Mouse (Mus musculus) intestine, embryonic 15.5 days (tissue): ENCODE measurements at regions not wholly inside any gene's neighbourhood (a gene's known extent, or its start where the extent isn't known, plus 50 kb on each side); places are given as distances from the start of the nearest gene placed in this dataset.

ENCODE experiments used
- ATAC-seq: fragments of 200-750 bp; cut with Nextera tagmentation; 2 replicates; pipeline ENCODE4 v1.8.0; 2017; ENCODE audit warnings: moderate TSS enrichment, moderate library complexity
- H3K27ac ChIP-seq: fragments of 300-500 bp; sonication (generic); 2 replicates; pipeline ENCODE4 v1.5.1; 2015; ENCODE audit warnings: mild to moderate bottlenecking, inconsistent platforms
- H3K27me3 ChIP-seq: fragments of 300-500 bp; sonication (generic); replicated peaks from 2 replicates; pipeline ENCODE4 v1.6.1; 2015; ENCODE audit warnings: inconsistent platforms
- H3K36me3 ChIP-seq: fragments of 300-500 bp; sonication (generic); 2 replicates; pipeline ENCODE4 v1.6.1; 2015; ENCODE audit warnings: inconsistent platforms
- H3K4me1 ChIP-seq: fragments of 300-500 bp; sonication (generic); replicated peaks from 2 replicates; pipeline ENCODE4 v1.6.1; 2015; ENCODE audit warnings: inconsistent platforms
- H3K4me2 ChIP-seq: fragments of 300-500 bp; sonication (generic); replicated peaks from 2 replicates; pipeline ENCODE4 v1.6.1; 2015; ENCODE audit warnings: mild to moderate bottlenecking, inconsistent platforms
- H3K4me3 ChIP-seq: fragments of 300-500 bp; sonication (generic); replicated peaks from 2 replicates; pipeline ENCODE4 v1.5.1; 2015; ENCODE audit warnings: inconsistent platforms
- H3K9ac ChIP-seq: fragments of 300-500 bp; sonication (generic); 2 replicates; pipeline ENCODE4 v1.6.1; 2015; ENCODE audit warnings: inconsistent platforms
- H3K9me3 ChIP-seq: fragments of 300-500 bp; sonication (generic); 2 replicates; pipeline ENCODE4 v1.6.1; 2016; ENCODE audit warnings: inconsistent platforms
- WGBS: fragments of 180-500 bp; shearing (Covaris S2); methylation state at CpG from one replicate; pipeline ENCODE4 v1.1.7; 2015; 5-methylcytosine and 5-hydroxymethylcytosine counted together

GRCm38 (mm10) chr11:33005183-33005582 lies 142.0 kb downstream of the Fgf18 start:
- 56% methylated on average over 4 of the region's 4 CpGs for WGBS
- no peak overlapping the region for H3K9ac ChIP-seq
- no peak overlapping the region for H3K27ac ChIP-seq

DNA sequence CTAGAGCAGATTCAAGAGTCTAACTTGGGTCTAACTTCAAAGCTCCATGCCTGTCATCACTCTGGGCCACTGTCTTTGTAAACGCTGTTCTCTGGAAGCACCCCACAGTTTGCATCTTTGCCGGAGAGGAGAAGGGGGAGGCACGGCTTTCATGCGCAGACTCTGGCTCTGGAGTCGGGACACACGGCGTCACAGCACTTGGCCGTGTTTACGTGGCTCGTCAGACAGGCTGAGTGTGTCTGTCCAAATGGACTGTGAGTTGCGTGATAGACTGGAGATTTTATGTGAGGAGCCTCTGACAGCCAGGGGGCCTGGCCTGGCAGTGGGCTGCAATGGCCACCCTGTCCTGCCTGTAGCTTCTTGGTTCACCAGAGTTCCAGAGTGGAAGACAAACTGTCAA lies 142.6 kb downstream of the Fgf18 start:
- no peak overlapping the region for H3K27ac ChIP-seq
- H3K4me3 ChIP-seq, result no peak overlapping the region
- H3K4me2 ChIP-seq, result no peak overlapping the region
- 67% methylated on average over 11 of the region's 11 CpGs for WGBS
- no peaks in the 10 kb centered on the region for H3K4me1 ChIP-seq
- H3K36me3 ChIP-seq, result no peaks in the 10 kb centered on the region
- ATAC-seq, result no peak
- no peaks in the 10 kb centered on the region for H3K27me3 ChIP-seq
- no peak overlapping the region for H3K9ac ChIP-seq
- H3K9me3 ChIP-seq, result no peaks in the 10 kb centered on the region

More at GRCm38 (mm10) chr11:33005183-33005582, 142.0 kb downstream of the Fgf18 start:
- Histone ChIP-seq H3K36me3 (no peaks in the 10 kb centered on the region), H3K4me1 (no peaks in the 10 kb centered on the region), H3K27me3 (no peaks in the 10 kb centered on the region), H3K4me3 (no peak overlapping the region), H3K9me3 (no peaks in the 10 kb centered on the region), H3K4me2 (no peak overlapping the region)
- no peak for ATAC-seq

DNA sequence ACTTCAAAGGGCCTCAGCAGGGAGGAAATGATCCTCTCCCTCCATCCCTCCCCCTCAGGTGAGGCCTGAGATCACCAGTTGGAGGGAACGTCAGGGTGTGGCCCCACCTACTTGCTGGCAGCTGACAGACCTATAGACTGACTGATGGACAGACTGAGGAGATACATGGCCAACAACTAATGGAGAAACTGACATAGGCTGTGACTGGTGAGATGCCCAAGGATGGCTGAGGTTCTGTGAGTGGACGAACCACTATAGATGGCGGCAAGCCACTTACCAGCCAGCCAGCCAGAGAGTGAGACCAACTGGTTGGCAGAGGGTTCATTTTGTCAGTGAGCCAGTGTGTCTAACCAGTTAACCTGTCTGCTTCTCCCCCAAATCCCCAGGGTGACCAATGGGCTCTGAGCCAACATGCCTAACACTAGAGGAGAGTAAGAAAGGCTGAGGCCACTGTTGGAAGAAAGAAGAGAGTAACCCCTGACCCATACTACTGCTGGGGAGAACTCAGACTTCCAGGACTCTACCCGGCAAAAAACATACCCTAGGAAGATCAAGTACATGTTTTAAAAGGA lies 147.4 kb downstream of the Fgf18 start:
- ATAC-seq, result no peak
- Histone ChIP-seq H3K27me3 (no peaks in the 10 kb centered on the region), H3K36me3 (no peaks in the 10 kb centered on the region), H3K9me3 (no peaks in the 10 kb centered on the region), H3K9ac (no peak overlapping the region), H3K4me1 (no peaks in the 10 kb centered on the region), H3K4me2 (no peak overlapping the region), H3K27ac (no peak overlapping the region), H3K4me3 (no peak overlapping the region)
- WGBS, result 81% methylated on average over 4 of the region's 4 CpGs

DNA sequence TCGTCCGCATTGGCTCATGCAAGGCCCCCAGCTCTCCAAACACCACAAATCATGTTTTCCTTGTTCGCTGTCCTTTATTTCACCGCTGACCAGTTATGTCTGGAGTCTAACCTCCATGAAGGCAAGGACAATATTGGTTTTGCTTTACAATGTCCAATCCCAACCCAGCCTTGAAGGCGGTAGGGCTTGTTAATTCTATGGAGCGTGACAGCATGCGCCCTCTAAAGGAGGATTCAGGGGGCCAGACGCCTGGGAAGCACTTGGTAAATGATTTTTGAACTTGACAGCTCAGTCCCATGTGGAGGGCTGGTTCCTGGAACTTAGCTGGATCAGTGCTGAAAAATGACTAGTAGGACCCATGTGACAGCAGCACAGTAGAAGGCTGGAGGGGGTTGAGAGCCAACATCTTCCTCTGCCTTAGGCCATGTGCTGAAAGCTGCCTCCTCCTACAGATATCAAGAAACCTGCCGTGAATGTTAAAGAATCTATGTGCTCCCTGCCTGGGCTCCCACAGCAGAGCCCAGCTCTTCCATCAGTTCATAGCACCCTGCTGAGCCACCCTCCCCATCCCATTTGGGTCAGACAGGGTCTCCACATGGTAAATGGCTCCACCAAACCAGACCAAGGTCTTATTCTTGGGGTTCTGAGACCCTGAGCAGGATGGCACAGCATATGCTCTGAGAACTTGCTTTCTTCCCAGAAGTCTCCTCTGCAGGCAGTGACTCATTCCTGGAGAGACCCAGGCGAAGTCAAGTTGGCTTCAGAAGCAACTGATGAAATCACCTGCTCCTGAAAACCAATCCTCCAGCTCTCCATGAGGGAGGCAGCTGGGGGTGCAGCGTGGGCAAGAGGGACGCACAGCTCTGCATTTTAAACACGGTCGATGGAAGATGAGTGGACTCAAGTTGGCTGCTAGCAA lies 148.3 kb downstream of the Fgf18 start:
- WGBS, result 75% methylated on average over 14 of the region's 14 CpGs
- Histone ChIP-seq H3K27me3 (no peaks in the 10 kb centered on the region), H3K36me3 (no peaks in the 10 kb centered on the region), H3K4me3 (no peak overlapping the region), H3K9ac (no peak overlapping the region), H3K4me2 (no peak overlapping the region), H3K9me3 (no peaks in the 10 kb centered on the region), H3K4me1 (no peaks in the 10 kb centered on the region), H3K27ac (no peak overlapping the region)
- ATAC-seq, result no peak

DNA sequence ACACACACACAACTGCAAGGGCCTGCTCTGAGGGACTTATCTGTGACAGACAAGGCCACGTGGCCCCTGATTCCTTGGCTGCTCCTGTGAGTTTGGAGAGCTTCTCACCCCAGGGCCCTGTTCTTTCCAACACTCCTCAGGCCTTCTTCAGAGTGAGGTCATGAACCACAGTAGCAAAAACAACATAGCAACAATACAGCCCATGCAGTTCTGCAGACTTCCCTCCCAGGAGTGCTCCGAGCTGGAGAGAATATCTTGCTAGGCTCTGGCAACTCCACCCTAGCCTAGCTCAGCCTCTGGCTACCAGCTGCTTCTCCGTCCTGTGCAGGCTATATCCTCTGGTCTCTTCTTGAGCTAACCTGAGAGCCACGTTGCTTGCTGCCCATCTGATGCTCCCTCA lies 152.8 kb downstream of the Fgf18 start:
- Histone ChIP-seq H3K4me1 (no peaks in the 10 kb centered on the region), H3K4me2 (no peak overlapping the region), H3K36me3 (no peaks in the 10 kb centered on the region), H3K27ac (no peak overlapping the region), H3K9ac (no peak overlapping the region), H3K9me3 (no peaks in the 10 kb centered on the region), H3K4me3 (no peak overlapping the region), H3K27me3 (no peaks in the 10 kb centered on the region)
- 80% methylated on average over 4 of the region's 4 CpGs for WGBS
- no peak for ATAC-seq

GRCm38 (mm10) chr11:32993439-32993838 lies 153.8 kb downstream of the Fgf18 start:
- 88% methylated on average over 8 of the region's 8 CpGs for WGBS
- ATAC-seq, result no peak
- Histone ChIP-seq H3K27me3 (no peaks in the 10 kb centered on the region), H3K9me3 (no peaks in the 10 kb centered on the region), H3K4me3 (no peak overlapping the region), H3K9ac (no peak overlapping the region), H3K4me2 (no peak overlapping the region), H3K27ac (no peak overlapping the region), H3K36me3 (no peaks in the 10 kb centered on the region), H3K4me1 (no peaks in the 10 kb centered on the region)

GRCm38 (mm10) chr11:32991036-32991616 lies 156.1 kb downstream of the Fgf18 start:
- WGBS, result 66% methylated on average over 5 of the region's 5 CpGs
- no peaks in the 10 kb centered on the region for H3K9me3 ChIP-seq
- no peak overlapping the region for H3K4me3 ChIP-seq
- H3K4me1 ChIP-seq, result no peaks in the 10 kb centered on the region
- ATAC-seq, result no peak
- H3K36me3 ChIP-seq, result no peaks in the 10 kb centered on the region
- H3K27me3 ChIP-seq, result no peaks in the 10 kb centered on the region
- no peak overlapping the region for H3K9ac ChIP-seq
- H3K27ac ChIP-seq, result no peak overlapping the region
- H3K4me2 ChIP-seq, result no peak overlapping the region

DNA sequence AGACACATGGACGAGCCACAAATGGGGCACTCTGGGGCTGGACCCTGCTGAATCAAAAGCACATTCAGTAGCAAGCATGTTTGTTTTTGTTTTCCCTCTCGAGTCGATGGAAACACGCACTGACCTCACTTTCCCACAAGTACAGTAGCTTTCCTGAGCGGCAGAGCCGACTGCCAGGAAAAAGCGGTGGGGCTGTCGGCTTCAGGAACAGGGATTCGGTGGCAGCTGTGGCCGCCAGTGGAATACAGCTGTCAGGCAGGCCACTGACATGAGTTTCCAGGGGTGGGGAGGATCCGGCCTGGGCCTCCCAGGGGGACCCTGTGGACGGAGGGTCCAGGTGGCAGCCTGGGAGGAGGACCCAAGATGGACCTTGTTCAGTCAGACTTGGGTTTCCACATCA lies 157.0 kb downstream of the Fgf18 start:
- no peaks in the 10 kb centered on the region for H3K9me3 ChIP-seq
- H3K9ac ChIP-seq, result no peak overlapping the region
- no peak overlapping the region for H3K4me3 ChIP-seq
- no peak overlapping the region for H3K4me2 ChIP-seq
- H3K36me3 ChIP-seq, result no peaks in the 10 kb centered on the region
- no peaks in the 10 kb centered on the region for H3K4me1 ChIP-seq
- H3K27me3 ChIP-seq, result no peaks in the 10 kb centered on the region
- H3K27ac ChIP-seq, result no peak overlapping the region
- ATAC-seq, result no peak
- 88% methylated on average over 12 of the region's 12 CpGs for WGBS

DNA sequence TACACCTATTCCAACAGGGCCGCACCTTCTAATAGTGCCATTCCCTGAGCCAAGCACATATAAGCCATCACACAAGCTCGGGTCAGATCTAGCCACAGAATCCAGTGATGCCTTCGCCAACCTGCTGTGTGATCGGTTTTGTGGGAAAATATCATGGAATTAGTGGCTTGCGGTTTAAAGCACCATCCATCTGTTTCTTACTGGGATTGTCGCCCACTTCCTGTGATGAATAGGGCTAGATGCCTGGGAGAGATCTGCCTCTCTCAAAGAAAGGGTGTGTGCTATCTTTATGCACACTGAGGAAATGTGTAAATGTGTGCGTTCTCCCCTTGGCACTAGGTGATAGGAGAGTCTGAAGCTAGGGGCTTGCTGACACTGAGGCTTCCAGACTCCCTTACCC lies 154.5 kb upstream of the Smim23 start:
- 88% methylated on average over 7 of the region's 7 CpGs for WGBS
- Histone ChIP-seq H3K9ac (no peak overlapping the region), H3K4me2 (no peak overlapping the region), H3K4me3 (no peak overlapping the region), H3K9me3 (no peaks in the 10 kb centered on the region), H3K36me3 (no peaks in the 10 kb centered on the region), H3K4me1 (no peaks in the 10 kb centered on the region), H3K27me3 (no peaks in the 10 kb centered on the region), H3K27ac (no peak overlapping the region)
- no peak for ATAC-seq

GRCm38 (mm10) chr11:32976572-32976971 lies 152.2 kb upstream of the Smim23 start:
- WGBS, result 78% methylated on average over 2 of the region's 2 CpGs
- H3K4me3 ChIP-seq, result no peak overlapping the region
- no peaks in the 10 kb centered on the region for H3K9me3 ChIP-seq
- H3K4me1 ChIP-seq, result no peaks in the 10 kb centered on the region
- H3K27ac ChIP-seq, result no peak overlapping the region
- ATAC-seq, result no peak
- no peak overlapping the region for H3K9ac ChIP-seq
- H3K27me3 ChIP-seq, result no peaks in the 10 kb centered on the region
- H3K4me2 ChIP-seq, result no peak overlapping the region
- H3K36me3 ChIP-seq, result no peaks in the 10 kb centered on the region

DNA sequence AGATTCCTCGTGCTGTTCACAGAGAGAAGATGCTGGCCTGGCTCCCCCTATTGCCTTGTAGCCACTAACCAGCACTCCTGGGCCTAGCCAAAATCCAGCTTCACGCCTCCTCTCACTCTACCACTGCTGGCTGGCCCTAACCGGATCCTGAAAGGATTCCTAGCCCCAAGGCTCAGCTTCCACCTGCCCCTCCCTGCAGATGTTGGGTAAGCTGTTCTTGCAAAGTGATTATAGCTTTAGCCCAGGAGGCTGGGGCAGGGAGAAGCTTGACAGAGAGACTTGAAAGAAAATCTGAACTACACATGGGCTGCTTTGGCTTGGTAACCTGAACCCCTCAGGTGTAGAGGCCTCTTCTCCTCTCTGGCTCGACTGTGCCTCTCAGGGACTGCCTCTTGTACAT lies 149.0 kb upstream of the Smim23 start:
- Histone ChIP-seq H3K4me1 (no peaks in the 10 kb centered on the region), H3K4me2 (no peak overlapping the region), H3K9me3 (no peaks in the 10 kb centered on the region), H3K27ac (no peak overlapping the region), H3K27me3 (no peaks in the 10 kb centered on the region), H3K4me3 (no peak overlapping the region), H3K9ac (no peak overlapping the region), H3K36me3 (no peaks in the 10 kb centered on the region)
- ATAC-seq, result no peak
- 60% methylated on average over 4 of the region's 4 CpGs for WGBS

GRCm38 (mm10) chr11:32965418-32965817 lies 141.0 kb upstream of the Smim23 start:
- H3K4me2 ChIP-seq, result no peak overlapping the region
- H3K4me1 ChIP-seq, result no peaks in the 10 kb centered on the region
- no peaks in the 10 kb centered on the region for H3K9me3 ChIP-seq
- H3K27ac ChIP-seq, result no peak overlapping the region
- H3K36me3 ChIP-seq, result no peaks in the 10 kb centered on the region
- H3K4me3 ChIP-seq, result no peak overlapping the region
- 72% methylated on average over 2 of the region's 2 CpGs for WGBS
- no peak overlapping the region for H3K9ac ChIP-seq
- no peaks in the 10 kb centered on the region for H3K27me3 ChIP-seq
- no peak for ATAC-seq
